Mouse (Mus musculus) lung, postnatal 0 days (tissue): ENCODE data around the gene Ctcf.

ENCODE experiments used
- CTCF ChIP-seq: IDR thresholded peaks from 2 replicates; pipeline ENCODE4 v1.5.1; 2016; ENCODE audit warnings: antibody characterized with exemption, mild to moderate bottlenecking
- EP300 ChIP-seq: IDR thresholded peaks from 2 replicates; pipeline ENCODE4 v1.6.1; 2016; ENCODE audit warnings: antibody characterized with exemption, mild to moderate bottlenecking, control low read depth

GRCm38 (mm10) chr8:105689256-105689982 is 53.1 kb downstream of the Ctcf start:
- TF ChIP-seq CTCF: no peak
- no peak for TF ChIP-seq EP300
